Mouse (Mus musculus) spleen, embryonic (tissue): ENCODE measurements around the gene Pygo1.

Experiments used
- CTCF ChIA-PET: fragments of 350-600 bp; sonication (Branson Sonifier 250); formaldehyde crosslinking; loops from one replicate; lab custom pipeline; 2022; lab: Charles Lee

The Pygo1 gene

DNA sequence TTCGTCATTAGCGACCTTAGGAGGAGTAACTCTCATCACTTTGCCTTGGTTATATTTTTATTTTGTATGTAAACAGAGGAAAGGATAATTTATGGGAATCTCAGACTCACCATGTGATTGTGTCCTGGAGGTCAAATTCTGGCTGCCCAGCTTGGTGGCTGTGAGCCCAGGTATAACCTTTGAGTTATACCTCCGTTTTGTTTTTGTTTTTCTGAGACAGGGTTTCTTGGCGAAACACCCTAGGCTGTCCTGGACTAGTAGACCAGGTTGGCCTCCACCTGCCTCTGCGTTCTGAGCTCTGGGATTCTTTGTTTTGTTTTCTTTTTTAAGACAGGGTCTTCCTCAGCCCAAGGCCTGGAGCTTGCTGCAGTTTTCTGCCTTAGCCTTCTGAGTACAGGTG is 63.3 kb downstream of the Pygo1 start:
- CTCF ChIA-PET, result no interaction called here

DNA sequence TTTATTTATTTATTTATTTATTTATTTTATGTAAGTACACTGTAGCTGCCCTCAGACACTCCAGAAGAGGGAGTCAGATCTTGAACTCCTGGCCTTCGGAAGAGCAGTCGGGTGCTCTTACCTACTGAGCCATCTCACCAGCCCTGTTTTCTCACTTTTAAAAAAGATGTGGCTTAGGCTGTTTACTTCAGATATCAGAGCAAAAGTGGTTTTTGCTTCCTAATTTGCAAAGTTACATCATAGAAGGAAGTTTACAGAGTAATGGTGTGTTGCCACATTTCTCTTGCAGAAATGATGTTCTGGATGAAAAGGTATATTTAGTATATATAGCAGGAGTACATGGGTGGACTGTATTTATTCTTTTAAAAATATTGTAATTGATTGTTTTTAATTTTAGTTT is 66.0 kb downstream of the Pygo1 start:
- CTCF ChIA-PET, result no interaction called here

DNA sequence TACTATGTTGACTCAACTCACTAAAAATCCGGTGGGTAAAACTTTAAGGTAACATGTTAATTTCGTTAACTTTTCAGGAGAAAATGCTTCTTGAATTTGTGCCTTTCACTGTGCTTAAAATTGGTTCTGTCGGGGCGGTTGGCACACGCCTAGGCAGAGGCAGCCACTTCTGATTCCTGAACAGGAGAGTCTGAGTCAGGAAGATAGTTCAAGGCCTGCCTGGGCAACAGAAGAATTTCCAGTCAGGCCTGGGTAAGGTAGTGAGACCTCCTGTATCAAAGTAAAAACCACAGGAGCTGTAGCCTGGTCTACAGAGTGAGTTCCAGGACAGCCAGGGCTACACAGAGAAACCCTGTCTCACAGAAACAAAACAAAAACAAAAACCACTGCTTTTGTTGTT is 67.1 kb downstream of the Pygo1 start:
- CTCF ChIA-PET, result interaction anchor here (0.7 kb wide), 1 partner anchor 140 kb away, joined by 5 read pairs; no protein-coding TSS in a partner anchor

DNA sequence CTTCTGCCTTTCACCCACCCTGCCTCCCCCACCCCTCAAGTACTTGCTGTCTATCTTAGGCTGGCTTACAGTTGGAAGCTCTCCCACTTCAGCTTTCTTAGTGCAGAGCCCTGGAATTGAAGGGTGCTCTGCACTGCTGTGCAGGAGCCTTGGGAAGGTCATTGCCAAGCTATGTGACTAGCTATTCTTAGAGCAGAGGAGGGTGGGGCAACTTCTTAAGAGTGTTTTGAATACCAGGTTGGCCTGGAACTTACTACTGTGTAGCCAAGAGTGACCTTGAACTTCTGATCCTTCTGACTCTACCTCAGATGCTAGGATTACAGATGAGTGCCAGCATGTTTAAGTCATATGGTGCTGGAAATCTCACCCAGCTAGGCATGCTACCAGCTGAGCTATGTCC is 70.7 kb downstream of the Pygo1 start:
- CTCF ChIA-PET, result interaction anchor here (0.6 to 1.0 kb wide), 2 partner anchors 22 to 128 kb away, joined by 3 read pairs; no protein-coding TSS in a partner anchor

DNA sequence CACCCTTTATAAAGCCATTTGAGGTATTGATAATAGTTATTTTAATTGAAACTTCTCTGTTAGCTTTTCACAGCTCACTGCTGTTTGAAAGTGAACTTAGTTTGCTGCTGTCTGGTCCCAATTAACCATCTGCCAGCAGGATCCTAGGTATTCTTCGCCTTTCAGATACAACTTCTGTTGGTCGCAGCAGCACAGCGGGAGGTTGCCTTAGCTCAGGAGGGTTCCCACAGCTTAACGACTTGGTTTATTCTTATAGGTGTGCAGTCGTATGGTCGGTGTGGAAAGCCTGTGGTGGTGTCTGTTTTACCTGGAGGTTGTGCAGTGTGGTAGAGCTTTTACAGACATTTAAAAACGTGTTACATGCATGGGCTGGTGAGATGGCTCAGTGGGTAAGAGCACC is 71.4 kb downstream of the Pygo1 start:
- CTCF ChIA-PET, result interaction anchor here (0.6 to 1.0 kb wide), 2 partner anchors 22 to 127 kb away, joined by 3 read pairs; no protein-coding TSS in a partner anchor

DNA sequence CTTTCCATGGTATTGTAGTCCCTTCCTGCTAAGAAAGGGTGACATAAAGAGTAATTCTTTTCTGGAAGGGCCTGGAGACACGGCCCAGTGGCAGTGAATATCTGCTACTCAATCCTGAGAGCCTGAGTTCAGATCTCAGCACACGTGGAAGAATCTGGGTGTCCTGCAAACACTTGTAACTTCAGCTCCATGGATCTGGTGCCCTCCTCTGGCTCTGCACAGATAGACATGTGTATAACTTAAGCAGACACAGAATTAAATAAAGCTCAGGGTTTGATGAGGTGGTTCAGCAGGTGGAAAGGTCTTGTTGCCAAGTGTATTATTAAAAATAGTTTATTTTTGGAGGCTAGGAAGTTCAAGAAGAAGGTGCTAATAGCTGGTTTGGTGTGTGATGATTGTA is 75.0 kb downstream of the Pygo1 start:
- CTCF ChIA-PET, result no interaction called here

DNA sequence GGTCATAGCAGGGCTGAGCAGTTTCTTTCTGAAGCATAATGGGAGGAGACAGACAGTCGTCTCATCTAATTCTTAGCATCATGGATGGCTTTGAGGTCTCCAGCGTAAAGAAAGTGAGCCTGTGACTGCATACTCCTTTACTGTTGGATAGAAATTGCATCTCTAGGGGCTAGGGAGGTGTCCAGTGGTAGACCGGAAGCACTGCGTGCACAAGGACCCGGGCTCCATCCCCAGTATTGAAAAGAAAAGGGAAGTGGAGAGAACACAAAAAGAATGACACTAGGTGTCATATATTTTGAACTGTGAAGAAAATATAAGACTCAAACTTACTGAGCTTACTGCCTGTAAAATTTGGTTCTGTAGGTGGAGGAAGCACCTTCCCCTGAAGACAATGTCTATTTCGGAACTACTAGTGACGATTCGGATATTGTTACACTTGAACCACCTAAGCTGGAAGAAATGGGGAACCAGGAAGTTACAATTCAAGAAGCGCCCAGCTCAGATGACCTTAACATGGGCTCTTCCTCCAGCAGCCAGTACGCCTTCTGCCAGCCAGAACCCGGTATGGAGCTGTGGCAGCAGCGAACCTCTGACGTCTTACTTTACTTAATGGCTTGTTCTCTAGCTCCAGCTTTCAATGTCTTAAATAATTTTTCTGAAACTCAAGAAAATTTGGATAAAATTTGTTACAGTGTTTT is 76.0 kb downstream of the Pygo1 start:
- CTCF ChIA-PET, result interaction anchor here (0.5 kb wide), 1 partner anchor 1490 kb away, joined by 3 read pairs; no protein-coding TSS in a partner anchor
